Mouse (Mus musculus) MEL (cell line): ENCODE data around the gene Ano2. TPM values are rescaled to one million over a fixed set of nuclear protein-coding genes. Genes with fewer than 3 reads are reported as not detected.

Experiments
- DNase-seq: peaks from one replicate; pipeline ENCODE4 v3.0.0; 2011; ENCODE audit warnings: low read depth, low spot score
- H3K27ac ChIP-seq: 2 replicates; pipeline ENCODE4 v1.5.1; 2012; ENCODE audit warnings: low read depth, mild to moderate bottlenecking, control low read depth, low read length, moderate library complexity; ENCODE audit not compliant: control insufficient read depth
- H3K27me3 ChIP-seq, 2 experiments: fragments of 150-350 bp in 1 of 2; sonication (generic) in 1 of 2; 2 replicates each; pipeline ENCODE4 v1.6.1; 2012; ENCODE audit warnings: low read length in 2 of 2, mild to moderate bottlenecking in 2 of 2, improper control_type of control experiment in 1 of 2, moderate library complexity in 1 of 2; ENCODE audit not compliant: insufficient read depth in 2 of 2, control insufficient read depth in 1 of 2
- H3K36me3 ChIP-seq, 2 experiments: 2 replicates each; pipeline ENCODE4 v1.6.1; 2012 to 2014; ENCODE audit warnings: low read length in 2 of 2, improper control_type of control experiment in 1 of 2, inconsistent platforms in 1 of 2, mild to moderate bottlenecking in 1 of 2; ENCODE audit not compliant: insufficient read depth in 2 of 2, control insufficient read depth in 1 of 2
- H3K4me1 ChIP-seq, 2 experiments: fragments of 150-350 bp in 1 of 2; sonication (generic) in 1 of 2; 2 replicates each; pipeline ENCODE4 v1.6.1; 2012; ENCODE audit warnings: low read length in 2 of 2, improper control_type of control experiment in 1 of 2, mild to moderate bottlenecking in 1 of 2; ENCODE audit not compliant: insufficient read depth in 2 of 2, control insufficient read depth in 1 of 2
- H3K4me3 ChIP-seq, 2 experiments: fragments of 150-350 bp in 1 of 2; sonication (generic) in 1 of 2; 2 replicates each; pipeline ENCODE4 v1.5.1; 2012; ENCODE audit warnings: low read depth in 2 of 2, low read length in 2 of 2, mild to moderate bottlenecking in 2 of 2, moderate library complexity in 2 of 2, control low read depth in 1 of 2, improper control_type of control experiment in 1 of 2; ENCODE audit not compliant: control insufficient read depth in 1 of 2, insufficient read depth in 1 of 2
- H3K79me2 ChIP-seq: 2 replicates; pipeline ENCODE4 v1.6.1; 2012; ENCODE audit warnings: mild to moderate bottlenecking, low read length, moderate library complexity; ENCODE audit not compliant: control insufficient read depth, poor library complexity, insufficient read depth
- H3K9ac ChIP-seq: 2 replicates; pipeline ENCODE4 v1.6.1; 2012; ENCODE audit warnings: low read depth, mild to moderate bottlenecking, control low read depth, low read length, moderate library complexity; ENCODE audit not compliant: control insufficient read depth, poor library complexity, severe bottlenecking
- H3K9me3 ChIP-seq: fragments of 150-350 bp; sonication (generic); replicated peaks from 2 replicates; pipeline ENCODE4 v1.6.1; 2012; ENCODE audit warnings: mild to moderate bottlenecking, low read length, improper control_type of control experiment, moderate library complexity; ENCODE audit not compliant: insufficient read depth
- BHLHE40 ChIP-seq: IDR thresholded peaks from 2 replicates; pipeline ENCODE4 v1.6.1; 2012; ENCODE audit warnings: low read depth, mild to moderate bottlenecking, inconsistent platforms, low read length, improper control_type of control experiment, borderline replicate concordance
- CHD1 ChIP-seq: IDR thresholded peaks from 2 replicates; pipeline ENCODE4 v1.6.1; 2012; ENCODE audit warnings: low read depth, mild to moderate bottlenecking, inconsistent platforms, low read length, improper control_type of control experiment
- CHD2 ChIP-seq: IDR thresholded peaks from 2 replicates; pipeline ENCODE4 v1.6.1; 2011; ENCODE audit warnings: low read length, improper control_type of control experiment
- E2F4 ChIP-seq: IDR thresholded peaks from 2 replicates; pipeline ENCODE4 v1.6.1; 2011; ENCODE audit warnings: low read depth, low read length, improper control_type of control experiment, borderline replicate concordance
- GABPA ChIP-seq: IDR thresholded peaks from 2 replicates; pipeline ENCODE4 v1.6.1; 2012; ENCODE audit warnings: low read depth, mild to moderate bottlenecking, inconsistent platforms, low read length, improper control_type of control experiment, moderate library complexity
- HCFC1 ChIP-seq: IDR thresholded peaks from 2 replicates; pipeline ENCODE4 v1.6.1; 2012; ENCODE audit warnings: low read depth, mild to moderate bottlenecking, inconsistent platforms, low read length, improper control_type of control experiment, moderate library complexity
- JUND ChIP-seq: IDR thresholded peaks from 2 replicates; pipeline ENCODE4 v1.6.1; 2011; ENCODE audit warnings: low read depth, mild to moderate bottlenecking, improper control_type of control experiment, low read length
- MAX ChIP-seq: IDR thresholded peaks from 2 replicates; pipeline ENCODE4 v1.6.1; 2011; ENCODE audit warnings: low read length, improper control_type of control experiment
- MAZ ChIP-seq: IDR thresholded peaks from 2 replicates; pipeline ENCODE4 v1.6.1; 2012; ENCODE audit warnings: low read depth, mild to moderate bottlenecking, inconsistent platforms, low read length, improper control_type of control experiment
- MEF2A ChIP-seq: IDR thresholded peaks from 2 replicates; pipeline ENCODE4 v1.6.1; 2014; ENCODE audit warnings: low read depth, mild to moderate bottlenecking, inconsistent platforms, low read length, improper control_type of control experiment; ENCODE audit not compliant: poor library complexity, insufficient replicate concordance, severe bottlenecking; ENCODE audit errors: extremely low read depth
- MXI1 ChIP-seq: IDR thresholded peaks from 2 replicates; pipeline ENCODE4 v1.6.1; 2011; ENCODE audit warnings: mild to moderate bottlenecking, low read depth, low read length, improper control_type of control experiment
- MYC ChIP-seq: IDR thresholded peaks from 2 replicates; pipeline ENCODE4 v1.6.1; 2011; ENCODE audit warnings: low read depth, mild to moderate bottlenecking, low read length, improper control_type of control experiment, moderate library complexity
- NELFE ChIP-seq: IDR thresholded peaks from 2 replicates; pipeline ENCODE4 v1.6.1; 2011; ENCODE audit warnings: low read depth, low read length, improper control_type of control experiment
- NRF1 ChIP-seq: IDR thresholded peaks from 2 replicates; pipeline ENCODE4 v1.6.1; 2014; ENCODE audit warnings: low read depth, mild to moderate bottlenecking, inconsistent platforms, low read length, improper control_type of control experiment, moderate library complexity; ENCODE audit not compliant: poor library complexity, insufficient read depth, severe bottlenecking
- POLR2A ChIP-seq, 2 experiments: IDR thresholded peaks; 2 replicates each; pipeline ENCODE4 v1.6.1; 2011 to 2012; ENCODE audit warnings: low read length in 2 of 2, mild to moderate bottlenecking in 2 of 2, control low read depth in 1 of 2, improper control_type of control experiment in 1 of 2, low read depth in 1 of 2, moderate library complexity in 1 of 2; ENCODE audit not compliant: control insufficient read depth in 1 of 2, insufficient read depth in 1 of 2, poor library complexity in 1 of 2
- POLR2AphosphoS5 ChIP-seq: IDR thresholded peaks from 2 replicates; pipeline ENCODE4 v1.6.1; 2012; ENCODE audit warnings: low read depth, borderline replicate concordance, mild to moderate bottlenecking, inconsistent platforms, low read length, moderate library complexity, mixed read lengths
- RAD21 ChIP-seq: IDR thresholded peaks from 2 replicates; pipeline ENCODE4 v1.6.1; 2011; ENCODE audit warnings: mild to moderate bottlenecking, low read depth, low read length, improper control_type of control experiment
- RCOR1 ChIP-seq: IDR thresholded peaks from 2 replicates; pipeline ENCODE4 v1.6.1; 2012; ENCODE audit warnings: low read depth, mild to moderate bottlenecking, inconsistent platforms, low read length, improper control_type of control experiment
- SMC3 ChIP-seq: IDR thresholded peaks from 2 replicates; pipeline ENCODE4 v1.6.1; 2011; ENCODE audit warnings: low read depth, low read length, improper control_type of control experiment
- TAL1 ChIP-seq: IDR thresholded peaks from 2 replicates; pipeline ENCODE4 v1.6.1; 2012; ENCODE audit warnings: mild to moderate bottlenecking, inconsistent platforms, low read length, moderate library complexity, mixed read lengths
- TBP ChIP-seq: IDR thresholded peaks from 2 replicates; pipeline ENCODE4 v1.8.0; 2011; ENCODE audit warnings: low read depth, low read length, improper control_type of control experiment
- UBTF ChIP-seq: IDR thresholded peaks from 2 replicates; pipeline ENCODE4 v1.6.1; 2012; ENCODE audit warnings: low read depth, mild to moderate bottlenecking, inconsistent platforms, low read length, improper control_type of control experiment, moderate library complexity, borderline replicate concordance; ENCODE audit not compliant: insufficient read depth
- ZKSCAN1 ChIP-seq: IDR thresholded peaks from 2 replicates; pipeline ENCODE4 v1.6.1; 2012; ENCODE audit warnings: low read depth, mild to moderate bottlenecking, inconsistent platforms, low read length, improper control_type of control experiment, moderate library complexity
- ZMIZ1 ChIP-seq: IDR thresholded peaks from 2 replicates; pipeline ENCODE4 v1.6.1; 2012; ENCODE audit warnings: low read depth, mild to moderate bottlenecking, inconsistent platforms, low read length, improper control_type of control experiment, moderate library complexity
- polyA plus RNA-seq, 2 experiments: library from polyadenylated mRNA; stranded (reverse) in 1 of 2; unstranded in 1 of 2; fragments of >175 nt in 1 of 2; fragments of >200 nt in 1 of 2; gene quantifications; 2 replicates each; pipeline versions ENCODE4 v1.2.1 to v1.2.4; 2012; ENCODE audit warnings: low replicate concordance in 2 of 2, low read depth in 1 of 2; ENCODE audit not compliant: insufficient read length in 2 of 2, insufficient read depth in 1 of 2, missing spikeins in 1 of 2
- total RNA-seq: library from RNA; depleted of rRNA; stranded (reverse); fragments of 300-350 nt; gene quantifications from 2 replicates; pipeline ENCODE4 v1.2.3, GENCODE M21; 2012

The Ano2 gene
- total and polyA plus RNA-seq, 3 experiments = not detected

- Histone ChIP-seq H3K4me3 (no peak overlapping the region), H3K9ac (no peak overlapping the region), H3K4me1 (no peaks in the 10 kb centered on the region), H3K79me2 (no peaks in the 10 kb centered on the region), H3K27me3 (no peaks in the 10 kb centered on the region), H3K9me3 (no peaks in the 10 kb centered on the region), H3K27ac (no peak overlapping the region), H3K36me3 (no peaks in the 10 kb centered on the region)
- no peak for DNase-seq
- no peak for TF ChIP-seq POLR2AphosphoS5
- TF ChIP-seq CHD1 = no peak
- no peak for TF ChIP-seq RAD21
- TF ChIP-seq GABPA = no peak
- TF ChIP-seq MAZ = no peak
- TF ChIP-seq ZKSCAN1 = no peak
- no peak for TF ChIP-seq ZMIZ1
- TF ChIP-seq NRF1 = no peak
- TF ChIP-seq MEF2A = no peak
- TF ChIP-seq JUND = no peak
- TF ChIP-seq CHD2 = no peak
- no peak for TF ChIP-seq RCOR1
- no peak for TF ChIP-seq TAL1
- TF ChIP-seq BHLHE40 = no peak
- TF ChIP-seq UBTF = no peak
- TF ChIP-seq MXI1 = no peak
- no peak for TF ChIP-seq SMC3
- no peak for TF ChIP-seq HCFC1
- TF ChIP-seq E2F4 = no peak
- TF ChIP-seq POLR2A (IDR thresholded peaks at IDR 0.05; ENCODE audit: control insufficient read depth in 1 of 2, insufficient read depth in 1 of 2, low read depth in 1 of 2, low read length in 2 of 2, poor library complexity in 1 of 2) = no peak
Observed at GRCm38 (mm10) chr6:126009083-126009482, 318.9 kb downstream of the Ano2 start.

- no peak overlapping the region for H3K4me3 ChIP-seq
- DNase-seq = no peak
- H3K27ac ChIP-seq = no peak overlapping the region
- no peak overlapping the region for H3K9ac ChIP-seq
- no peaks in the 10 kb centered on the region for H3K36me3 ChIP-seq
- no peaks in the 10 kb centered on the region for H3K79me2 ChIP-seq
- H3K9me3 ChIP-seq = no peaks in the 10 kb centered on the region
- H3K27me3 ChIP-seq = no peaks in the 10 kb centered on the region
- TF ChIP-seq E2F4 (no peak), MAX (no peak), MEF2A (no peak), MYC (no peak), TBP (no peak), SMC3 (no peak), POLR2AphosphoS5 (no peak), POLR2A (IDR thresholded peaks at IDR 0.05; ENCODE audit: control insufficient read depth in 1 of 2, insufficient read depth in 1 of 2, low read depth in 1 of 2, low read length in 2 of 2, poor library complexity in 1 of 2) (no peak), NELFE (no peak), GABPA (no peak)
- H3K4me1 ChIP-seq = no peaks in the 10 kb centered on the region
Observed at GRCm38 (mm10) chr6:126016991-126017390, 326.8 kb downstream of the Ano2 start.
